Mouse (Mus musculus) ovary, postnatal 10 days (tissue): ENCODE data around the gene Trim66.

ENCODE experiments used
- DNase-seq: peaks from one replicate; pipeline ENCODE4 v3.0.0; 2022; ENCODE audit warnings: low spot score

Gene Trim66

GRCm38 (mm10) chr7:109508034-109508433 lies at the start of gene Trim66:
Gene Trim66 (minus strand): TSS chr7:109508134.
- no peak for DNase-seq

- DNase-seq: no peak
These were observed 38.8 kb upstream of the Trim66 start for GRCm38 (mm10) chr7:109546726-109547125.

- DNase-seq: no peak
These were observed 38.3 kb upstream of the Trim66 start for GRCm38 (mm10) chr7:109546186-109546585.

GRCm38 (mm10) chr7:109545255-109545993 lies 37.5 kb upstream of the Trim66 start:
- no peak for DNase-seq

GRCm38 (mm10) chr7:109544792-109545191 lies 36.9 kb upstream of the Trim66 start:
- DNase-seq: no peak

GRCm38 (mm10) chr7:109542364-109542628 lies 34.4 kb upstream of the Trim66 start:
- no peak for DNase-seq

GRCm38 (mm10) chr7:109541609-109542363 lies 33.9 kb upstream of the Trim66 start:
- DNase-seq: no peak

GRCm38 (mm10) chr7:109540902-109541301 lies 33.0 kb upstream of the Trim66 start:
- DNase-seq: no peak

GRCm38 (mm10) chr7:109536451-109536946 lies 28.6 kb upstream of the Trim66 start:
- peak; percentile 43 for DNase-seq

- no peak for DNase-seq
These were observed 27.0 kb upstream of the Trim66 start for GRCm38 (mm10) chr7:109534921-109535320.

GRCm38 (mm10) chr7:109533888-109534287 lies 26.0 kb upstream of the Trim66 start:
- DNase-seq: no peak

GRCm38 (mm10) chr7:109533129-109533528 lies 25.2 kb upstream of the Trim66 start:
- no peak for DNase-seq

- no peak for DNase-seq
These were observed 24.8 kb upstream of the Trim66 start for GRCm38 (mm10) chr7:109532691-109533090.

- DNase-seq: no peak
These were observed 23.6 kb upstream of the Trim66 start for GRCm38 (mm10) chr7:109531501-109531900.

- no peak for DNase-seq
These were observed 21.8 kb upstream of the Trim66 start for GRCm38 (mm10) chr7:109529741-109530140.

- DNase-seq: peak; percentile 38
These were observed 20.4 kb upstream of the Trim66 start for GRCm38 (mm10) chr7:109528356-109528755.

GRCm38 (mm10) chr7:109527536-109527935 lies 19.6 kb upstream of the Trim66 start:
- no peak for DNase-seq

GRCm38 (mm10) chr7:109525740-109526663 lies 18.1 kb upstream of the Trim66 start:
- DNase-seq: no peak

GRCm38 (mm10) chr7:109524763-109525162 lies 16.8 kb upstream of the Trim66 start:
- no peak for DNase-seq

- DNase-seq: no peak
These were observed 16.5 kb upstream of the Trim66 start for GRCm38 (mm10) chr7:109524442-109524744.

GRCm38 (mm10) chr7:109523741-109524441 lies 16.0 kb upstream of the Trim66 start:
- DNase-seq: no peak

- DNase-seq: no peak
These were observed 15.4 kb upstream of the Trim66 start for GRCm38 (mm10) chr7:109523304-109523703.
